Mouse (Mus musculus): ENCODE measurements around the gene Arrdc5. TPM values are rescaled to one million over a fixed set of nuclear protein-coding genes. Genes with fewer than 3 reads are reported as not detected.

Gene Arrdc5
- polyA plus RNA-seq, 1 experiment from 2014 or later: not detected

- WGBS: 25% methylated on average over 13 of the region's 13 CpGs
- Histone ChIP-seq H3K36me3 (ENCODE audit: poor library complexity, severe bottlenecking) (peaks cover 19% of the 10 kb centered on the region), H3K27me3 (no peaks in the 10 kb centered on the region), H3K4me3 (no peak overlapping the region), H3K4me1 (peaks cover 42% of the 10 kb centered on the region), H3K27ac (0 out of 2 replicates have a peak overlapping the region, but pooled peaks have one; percentile 87), H3K9me3 (replicated peaks) (no peaks in the 10 kb centered on the region), H3K9ac (no peak overlapping the region), H3K4me2 (peak overlapping the region; percentile 97)
- ATAC-seq: no peak
These were observed 2.4 kb upstream of the Arrdc5 start for GRCm38 (mm10) chr17:56302363-56302996.

DNA sequence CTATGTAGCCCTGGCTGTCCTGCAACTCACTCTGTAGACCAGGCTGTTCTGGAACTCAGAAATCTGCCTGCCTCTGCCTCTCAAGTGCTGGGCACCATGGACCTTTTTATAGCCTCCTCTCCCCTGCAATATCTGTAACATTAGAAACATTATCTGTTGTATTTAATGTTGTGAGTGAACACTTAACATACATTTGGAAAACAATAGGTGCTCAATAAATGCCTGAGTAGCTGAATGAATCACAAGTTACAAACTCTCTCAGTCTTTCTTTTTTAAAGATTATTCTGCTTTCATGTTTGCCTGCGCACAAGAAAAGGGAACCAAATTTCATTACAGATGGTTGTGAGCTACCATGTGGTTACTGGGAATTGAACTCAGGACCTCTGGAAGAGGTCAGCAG is 1.8 kb downstream of the Arrdc5 start:
- WGBS: 92% methylated on average over 1 of the region's 1 CpGs
- H3K36me3 ChIP-seq (ENCODE audit: poor library complexity, severe bottlenecking): no peaks in the 10 kb centered on the region

GRCm38 (mm10) chr17:56296201-56296600 is 3.9 kb downstream of the Arrdc5 start:
- H3K9ac ChIP-seq: no peak overlapping the region
- H3K27me3 ChIP-seq: no peaks in the 10 kb centered on the region
- H3K4me1 ChIP-seq: 0 out of 2 replicates have a peak, but pooled peaks cover 4% of the 10 kb centered on the region
- no peak overlapping the region for H3K4me2 ChIP-seq
- no peak overlapping the region for H3K4me3 ChIP-seq
- no peaks in the 10 kb centered on the region for H3K36me3 ChIP-seq (ENCODE audit: poor library complexity, severe bottlenecking)
- ATAC-seq: no peak
- no peak overlapping the region for H3K27ac ChIP-seq
- no peaks in the 10 kb centered on the region for H3K9me3 ChIP-seq (replicated peaks)
- 56% methylated on average over 1 of the region's 1 CpGs for WGBS

More for the DNA sequence above, 1.8 kb downstream of the Arrdc5 start:
- no peaks in the 10 kb centered on the region for H3K9me3 ChIP-seq (replicated peaks)
- no peak for ATAC-seq
- no peak overlapping the region for H3K9ac ChIP-seq
- H3K4me2 ChIP-seq: no peak overlapping the region
- no peaks in the 10 kb centered on the region for H3K27me3 ChIP-seq
- no peak overlapping the region for H3K4me3 ChIP-seq
- H3K27ac ChIP-seq: no peak overlapping the region
- H3K4me1 ChIP-seq: peaks cover 7% of the 10 kb centered on the region

DNA sequence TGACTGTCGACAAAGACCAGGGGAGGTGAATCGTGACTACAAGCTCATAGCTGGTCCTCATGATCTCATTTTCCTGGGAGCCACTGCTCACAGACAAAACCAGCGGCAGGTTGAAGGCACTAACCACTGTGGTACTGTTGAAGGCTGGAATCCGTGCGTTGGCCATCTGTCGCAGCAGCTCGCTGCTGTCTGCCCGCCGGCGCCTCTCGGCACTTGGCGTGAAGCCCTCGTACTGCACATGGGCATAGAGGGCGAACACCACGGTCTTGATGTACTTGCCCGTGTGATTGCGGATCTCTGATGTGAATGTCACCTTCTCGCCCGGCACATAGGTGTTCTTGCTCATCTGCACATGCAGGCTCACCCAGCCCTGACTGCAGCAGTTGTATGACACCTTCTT is 5.8 kb downstream of the Arrdc5 start:
- H3K4me1 ChIP-seq: peaks cover 19% of the 10 kb centered on the region
- no peak overlapping the region for H3K4me2 ChIP-seq
- H3K27me3 ChIP-seq: no peaks in the 10 kb centered on the region
- no peak overlapping the region for H3K4me3 ChIP-seq
- no peaks in the 10 kb centered on the region for H3K36me3 ChIP-seq (ENCODE audit: poor library complexity, severe bottlenecking)
- H3K27ac ChIP-seq: no peak overlapping the region
- WGBS: 94% methylated on average over 19 of the region's 19 CpGs
- no peaks in the 10 kb centered on the region for H3K9me3 ChIP-seq (replicated peaks)
- ATAC-seq: no peak
- no peak overlapping the region for H3K9ac ChIP-seq

DNA sequence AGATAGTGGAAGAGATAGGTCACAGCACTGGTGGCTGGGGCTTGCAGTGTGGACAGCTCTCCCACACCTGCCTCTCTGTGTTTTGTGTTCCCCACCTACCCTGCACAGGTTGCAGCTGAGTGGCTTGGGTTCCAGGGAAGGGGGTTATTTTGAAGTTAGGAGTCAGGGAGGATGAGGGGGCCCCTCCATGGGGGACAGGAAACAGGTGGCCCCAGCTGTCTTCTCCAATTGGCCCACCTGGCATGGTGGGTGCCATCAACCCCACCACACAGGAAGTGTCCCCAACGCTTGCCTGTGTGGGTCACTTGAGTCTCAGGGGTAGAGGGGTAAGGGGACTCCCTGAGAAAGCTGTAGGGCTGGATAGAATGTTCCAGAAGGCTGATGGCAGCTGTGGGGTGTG is 6.8 kb downstream of the Arrdc5 start:
- no peak for ATAC-seq
- 79% methylated on average over 1 of the region's 1 CpGs for WGBS
- H3K27me3 ChIP-seq: no peaks in the 10 kb centered on the region

DNA sequence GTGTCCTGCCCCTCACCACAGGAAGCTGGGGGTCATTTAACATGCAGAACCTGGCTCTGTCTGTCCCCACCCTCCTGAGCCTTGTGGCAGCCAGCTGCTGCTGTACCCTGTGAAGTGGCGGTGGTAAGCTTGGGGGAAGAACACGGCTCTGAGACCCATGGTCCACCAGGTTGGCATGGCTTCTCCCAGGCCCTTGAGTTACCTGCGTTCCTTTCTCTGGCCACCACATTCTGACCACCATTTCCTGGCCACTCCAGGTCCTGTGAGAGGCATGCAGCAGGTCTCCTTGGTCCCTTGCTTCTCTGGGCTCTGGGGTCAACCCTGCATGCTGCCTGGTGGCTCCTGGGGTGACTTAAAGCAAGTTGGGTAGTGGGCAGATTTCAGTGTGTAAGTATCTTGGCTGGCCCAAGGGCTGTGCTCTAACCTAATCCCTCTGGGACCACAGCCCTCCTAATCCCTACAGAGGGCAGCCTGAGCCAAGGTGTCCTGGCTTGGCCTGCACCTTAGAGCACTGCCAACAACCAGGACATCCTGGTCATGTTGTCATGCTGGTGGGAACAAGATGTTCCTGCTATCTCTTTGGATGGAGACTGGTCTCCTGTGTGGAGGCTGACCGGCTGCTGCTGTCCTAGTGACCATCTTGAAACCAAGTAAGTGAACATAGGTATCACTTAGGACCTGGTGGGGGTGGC is 7.4 kb downstream of the Arrdc5 start, which contains the start of gene Plin3:
Gene Plin3 (minus strand): TSS at position 343 of the 692 bp plus-strand sequence.
- no peaks in the 10 kb centered on the region for H3K9me3 ChIP-seq (replicated peaks)
- no peaks in the 10 kb centered on the region for H3K27me3 ChIP-seq
- H3K27ac ChIP-seq: peak within 1 kb of the TSS; percentile 37; the same call in 1 of the 2 replicates
- ATAC-seq: no peak
- H3K36me3 ChIP-seq (ENCODE audit: poor library complexity, severe bottlenecking): no peaks in the 10 kb centered on the region
- 89% methylated on average over 4 of the region's 4 CpGs for WGBS
- H3K4me3 ChIP-seq: no peak within 1 kb of the TSS
- H3K4me1 ChIP-seq: peaks cover 35% of the 10 kb centered on the region
- H3K9ac ChIP-seq: no peak within 1 kb of the TSS
- H3K4me2 ChIP-seq: no peak within 1 kb of the TSS

More for the DNA sequence above, 6.8 kb downstream of the Arrdc5 start:
- no peaks in the 10 kb centered on the region for H3K9me3 ChIP-seq (replicated peaks)
- peaks cover 29% of the 10 kb centered on the region for H3K4me1 ChIP-seq
- H3K36me3 ChIP-seq (ENCODE audit: poor library complexity, severe bottlenecking): no peaks in the 10 kb centered on the region
- H3K4me2 ChIP-seq: no peak overlapping the region
- no peak overlapping the region for H3K4me3 ChIP-seq
- no peak overlapping the region for H3K27ac ChIP-seq
- no peak overlapping the region for H3K9ac ChIP-seq

DNA sequence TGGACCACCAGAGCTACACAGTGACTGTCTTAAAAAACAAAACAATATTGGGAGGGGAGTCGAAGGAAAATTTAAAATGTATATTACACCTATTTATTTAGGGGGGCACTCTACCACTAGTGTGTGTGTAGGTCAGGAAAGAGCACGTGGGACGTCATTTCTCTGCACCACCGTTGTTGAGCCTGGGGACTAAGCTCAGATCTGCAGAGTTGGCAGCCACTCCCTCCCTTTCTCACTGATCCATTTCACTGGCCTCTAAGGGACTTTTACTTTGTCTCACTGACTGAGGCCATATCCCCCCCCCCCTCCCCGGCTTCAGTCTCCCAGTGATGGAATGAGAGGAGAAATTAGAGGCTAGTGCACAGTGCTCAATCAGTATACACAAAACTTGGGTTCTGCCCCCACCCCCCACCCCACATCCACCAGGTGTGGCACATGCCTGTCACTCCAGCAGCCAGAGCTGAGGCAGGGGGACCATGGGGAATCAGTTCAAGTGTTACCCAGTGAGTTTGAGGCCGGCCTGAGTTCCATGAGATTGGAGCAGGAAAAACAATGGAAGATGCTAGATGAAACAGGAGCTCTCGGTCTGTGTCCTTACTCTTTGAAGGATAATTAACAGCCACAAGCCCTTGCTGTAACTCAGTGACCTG is 8.1 kb downstream of the Arrdc5 start:
- Histone ChIP-seq H3K27me3 (no peaks in the 10 kb centered on the region), H3K27ac (peak overlapping the region; percentile 37; the same call in 1 of the 2 replicates), H3K4me2 (peak overlapping the region; percentile 59), H3K4me1 (peaks cover 37% of the 10 kb centered on the region), H3K9ac (no peak overlapping the region), H3K4me3 (0 out of 2 replicates have a peak overlapping the region, but pooled peaks have one; percentile 20), H3K9me3 (replicated peaks) (no peaks in the 10 kb centered on the region), H3K36me3 (ENCODE audit: poor library complexity, severe bottlenecking) (no peaks in the 10 kb centered on the region)
- no peak for ATAC-seq
- 57% methylated on average over 7 of the region's 7 CpGs for WGBS

- WGBS: under 1% methylated on average over 16 of the region's 16 CpGs
- H3K4me3 ChIP-seq: peak overlapping the region; percentile 37
These were observed 8.9 kb downstream of the Arrdc5 start for GRCm38 (mm10) chr17:56291171-56291511.

DNA sequence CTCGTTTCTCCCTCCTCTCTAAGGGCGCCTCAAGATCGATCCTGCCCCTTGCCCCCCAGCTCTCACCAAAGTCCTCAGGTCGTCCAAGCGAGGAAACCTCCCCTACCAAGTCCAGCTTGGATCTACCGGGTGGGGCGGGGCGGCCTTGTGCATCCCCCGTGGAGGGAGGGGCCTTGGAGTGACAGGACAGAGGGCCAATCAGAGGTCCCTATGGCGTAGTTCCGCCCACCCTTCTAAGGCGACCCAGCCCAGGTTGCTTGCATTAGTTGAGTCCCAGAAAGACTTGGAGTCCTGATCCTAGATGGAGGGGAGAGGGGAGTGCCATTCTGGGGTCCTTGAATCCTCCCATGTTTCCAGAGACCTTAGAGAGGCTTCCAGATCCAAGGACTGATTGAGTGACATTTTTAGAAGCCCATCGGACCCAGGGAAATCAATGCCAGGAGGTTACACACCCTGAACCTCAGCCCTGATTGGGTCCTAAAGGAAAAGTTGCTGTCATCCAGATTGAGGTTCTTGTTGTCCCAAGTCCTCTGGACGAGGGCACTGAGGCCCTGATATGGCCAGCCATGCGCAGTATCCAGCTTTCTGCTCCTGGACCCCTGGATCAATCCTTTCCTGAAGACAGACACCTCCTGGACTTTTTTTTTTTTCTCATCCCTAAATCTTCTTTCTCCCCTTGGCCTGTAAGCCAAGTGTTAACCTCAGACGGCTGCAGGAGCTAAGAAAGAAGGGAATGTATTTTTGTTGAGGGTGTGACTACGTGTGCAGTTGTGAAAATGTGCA is 9.5 kb downstream of the Arrdc5 start:
- peak overlapping the region; percentile 57 for H3K27ac ChIP-seq
- no peaks in the 10 kb centered on the region for H3K36me3 ChIP-seq (ENCODE audit: poor library complexity, severe bottlenecking)
- H3K4me3 ChIP-seq: peak overlapping the region; percentile 37
- peaks cover 37% of the 10 kb centered on the region for H3K4me1 ChIP-seq
- peak overlapping the region; percentile 46 for H3K9ac ChIP-seq
- peak overlapping the region; percentile 59 for H3K4me2 ChIP-seq
- peak; percentile 70 for ATAC-seq
- H3K9me3 ChIP-seq (replicated peaks): no peaks in the 10 kb centered on the region
- no peaks in the 10 kb centered on the region for H3K27me3 ChIP-seq
- WGBS: 2% methylated on average over 17 of the region's 17 CpGs

More at GRCm38 (mm10) chr17:56291171-56291511, 8.9 kb downstream of the Arrdc5 start:
- Histone ChIP-seq H3K27ac (peak overlapping the region; percentile 37), H3K4me2 (peak overlapping the region; percentile 59), H3K4me1 (peaks cover 37% of the 10 kb centered on the region), H3K36me3 (ENCODE audit: poor library complexity, severe bottlenecking) (no peaks in the 10 kb centered on the region), H3K9me3 (replicated peaks) (no peaks in the 10 kb centered on the region), H3K27me3 (no peaks in the 10 kb centered on the region), H3K9ac (peak overlapping the region; percentile 49; the same call in 1 of the 2 replicates)
- peak; percentile 85 for ATAC-seq

DNA sequence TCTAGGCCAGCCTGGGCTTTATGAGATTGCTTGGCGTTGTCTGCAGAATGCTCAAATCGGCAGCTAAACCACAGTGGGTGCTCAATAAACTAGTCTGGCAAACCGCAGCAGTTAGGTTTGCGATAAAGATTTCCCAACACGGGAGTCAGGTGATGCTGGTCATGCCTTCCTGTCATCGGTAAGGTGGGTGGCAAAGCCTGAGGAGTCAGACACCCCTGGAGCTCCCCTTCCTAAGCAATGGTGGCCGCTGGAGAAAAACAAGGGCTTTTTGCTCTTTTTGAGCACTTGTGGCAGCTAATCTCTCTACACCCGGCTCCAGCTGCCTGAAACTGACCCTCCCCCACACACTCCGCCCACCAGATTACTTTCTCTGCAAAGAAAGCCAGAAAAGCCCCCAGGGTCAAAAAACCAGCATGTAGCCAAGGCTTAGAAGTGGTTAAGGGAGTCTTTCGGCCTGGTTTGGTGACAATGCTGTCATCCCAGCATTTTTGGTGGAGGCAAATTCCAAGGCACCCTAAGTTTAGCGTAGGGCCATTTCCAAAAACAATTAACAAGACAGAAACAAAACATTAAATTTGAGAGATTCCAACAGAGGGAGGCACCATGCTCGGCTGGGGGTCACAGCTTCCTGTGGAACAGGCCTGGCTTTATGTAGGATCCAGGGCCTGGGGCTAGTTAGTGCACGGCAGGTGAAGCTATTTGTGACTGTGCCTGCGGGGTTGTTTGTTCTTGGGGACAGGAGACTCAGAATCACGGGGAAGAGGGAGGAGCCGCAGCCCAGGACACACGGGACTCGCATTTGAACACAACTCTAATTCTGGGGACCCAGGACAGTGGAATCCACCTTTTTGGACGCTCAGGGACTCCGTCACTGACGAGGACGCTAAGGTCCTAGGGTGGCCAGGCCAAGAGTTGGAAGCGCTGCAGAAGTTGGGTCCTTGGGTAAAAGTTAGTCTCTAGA is 10.4 kb downstream of the Arrdc5 start:
- H3K4me2 ChIP-seq: peak overlapping the region; percentile 59
- H3K9ac ChIP-seq: peak overlapping the region; percentile 46
- peak overlapping the region; percentile 37 for H3K4me3 ChIP-seq
- 3% methylated on average over 23 of the region's 23 CpGs for WGBS
- no peaks in the 10 kb centered on the region for H3K27me3 ChIP-seq
- ATAC-seq: peak; percentile 14; the same call in 1 of the 2 replicates
- H3K27ac ChIP-seq: peak overlapping the region; percentile 57
- H3K9me3 ChIP-seq (replicated peaks): no peaks in the 10 kb centered on the region
- peaks cover 37% of the 10 kb centered on the region for H3K4me1 ChIP-seq
- H3K36me3 ChIP-seq (ENCODE audit: poor library complexity, severe bottlenecking): no peaks in the 10 kb centered on the region

- Histone ChIP-seq H3K27ac (peak overlapping the region; percentile 57; the same call in 1 of the 2 replicates), H3K36me3 (ENCODE audit: poor library complexity, severe bottlenecking) (no peaks in the 10 kb centered on the region), H3K9me3 (replicated peaks) (no peaks in the 10 kb centered on the region), H3K27me3 (no peaks in the 10 kb centered on the region), H3K4me2 (peak overlapping the region; percentile 59), H3K4me1 (peaks cover 37% of the 10 kb centered on the region), H3K9ac (peak overlapping the region; percentile 35; the same call in 1 of the 2 replicates), H3K4me3 (no peak overlapping the region)
- no peak for ATAC-seq
- WGBS: 44% methylated on average over 3 of the region's 3 CpGs
These were observed 11.2 kb downstream of the Arrdc5 start for GRCm38 (mm10) chr17:56288866-56289265.
